Mouse (Mus musculus): ENCODE measurements around the gene Trpm7. TPM values are rescaled to one million over a fixed set of nuclear protein-coding genes. Genes with fewer than 3 reads are reported as not detected.
A peak's percentile ranks its signal among the peaks of the same experiment; 100 is the strongest.

The Trpm7 gene
- total and polyA plus RNA-seq, 3 experiments: 22.3 to 23.1 TPM; not detected in 1

GRCm38 (mm10) chr2:126775951-126776350 is 100.1 kb downstream of the Trpm7 start:
- no peak overlapping the region for H3K27ac ChIP-seq (ENCODE audit: control insufficient read depth, low read depth, low read length)
- H3K4me3 ChIP-seq (ENCODE audit: control insufficient read depth in 1 of 2, insufficient read depth in 1 of 2, low read depth in 2 of 2, low read length in 2 of 2): peak overlapping the region in 1 of 2 experiments; percentile 26; a peak in 1 of 4 replicates
- peaks cover 0 to 2% of the 10 kb centered on the region in 2 experiments; a peak in 2 of 4 replicates for H3K36me3 ChIP-seq (ENCODE audit: control insufficient read depth in 1 of 2, insufficient read depth in 2 of 2, low read length in 2 of 2)
- no peak overlapping the region for H3K9ac ChIP-seq (ENCODE audit: control insufficient read depth, low read depth, low read length, poor library complexity, severe bottlenecking)
- DNase-seq (ENCODE audit: low read depth, low spot score): peak; percentile 43
- no peaks in the 10 kb centered on the region for H3K9me3 ChIP-seq (replicated peaks; ENCODE audit: insufficient read depth, low read length)
- H3K79me2 ChIP-seq (ENCODE audit: control insufficient read depth, insufficient read depth, low read length, poor library complexity): no peaks in the 10 kb centered on the region
- H3K27me3 ChIP-seq (ENCODE audit: control insufficient read depth in 1 of 2, insufficient read depth in 2 of 2, low read length in 2 of 2): peaks cover 0 to 2% of the 10 kb centered on the region in 2 experiments; a peak in 1 of 4 replicates
- TF ChIP-seq ZMIZ1 (IDR thresholded peaks at IDR 0.05; ENCODE audit: low read depth, low read length) (no peak), HCFC1 (IDR thresholded peaks at IDR 0.05; ENCODE audit: low read depth, low read length) (no peak), KAT2A (conservative IDR thresholded peaks at IDR 0.05; ENCODE audit: low read depth, low read length) (no peak), MXI1 (IDR thresholded peaks at IDR 0.05; ENCODE audit: low read depth, low read length) (no peak), USF1 (IDR thresholded peaks at IDR 0.05; ENCODE audit: low read depth, low read length) (no peak)
- no peaks in the 10 kb centered on the region for H3K4me1 ChIP-seq (ENCODE audit: control insufficient read depth in 1 of 2, insufficient read depth in 2 of 2, low read length in 2 of 2)

GRCm38 (mm10) chr2:126772217-126772616 is 103.8 kb downstream of the Trpm7 start:
- Histone ChIP-seq H3K9me3 (replicated peaks; ENCODE audit: insufficient read depth, low read length) (no peaks in the 10 kb centered on the region), H3K36me3 (ENCODE audit: control insufficient read depth in 1 of 2, insufficient read depth in 2 of 2, low read length in 2 of 2) (peaks cover 0 to 2% of the 10 kb centered on the region in 2 experiments; a peak in 2 of 4 replicates), H3K4me1 (ENCODE audit: control insufficient read depth in 1 of 2, insufficient read depth in 2 of 2, low read length in 2 of 2) (no peaks in the 10 kb centered on the region), H3K27me3 (ENCODE audit: control insufficient read depth in 1 of 2, insufficient read depth in 2 of 2, low read length in 2 of 2) (no peaks in the 10 kb centered on the region), H3K27ac (ENCODE audit: control insufficient read depth, low read depth, low read length) (no peak overlapping the region), H3K4me3 (ENCODE audit: control insufficient read depth in 1 of 2, insufficient read depth in 1 of 2, low read depth in 2 of 2, low read length in 2 of 2) (no peak overlapping the region), H3K9ac (ENCODE audit: control insufficient read depth, low read depth, low read length, poor library complexity, severe bottlenecking) (no peak overlapping the region), H3K79me2 (ENCODE audit: control insufficient read depth, insufficient read depth, low read length, poor library complexity) (no peaks in the 10 kb centered on the region)
- no peak for DNase-seq (ENCODE audit: low read depth, low spot score)
- no peak for TF ChIP-seq CHD2 (IDR thresholded peaks at IDR 0.05; ENCODE audit: low read length)

- H3K27me3 ChIP-seq (ENCODE audit: control insufficient read depth in 1 of 2, insufficient read depth in 2 of 2, low read length in 2 of 2): no peaks in the 10 kb centered on the region
Measured at GRCm38 (mm10) chr2:126769431-126770181, 106.4 kb downstream of the Trpm7 start.

GRCm38 (mm10) chr2:126768194-126768593 is 107.8 kb downstream of the Trpm7 start:
- no peaks in the 10 kb centered on the region for H3K79me2 ChIP-seq (ENCODE audit: control insufficient read depth, insufficient read depth, low read length, poor library complexity)
- H3K9me3 ChIP-seq (replicated peaks; ENCODE audit: insufficient read depth, low read length): no peaks in the 10 kb centered on the region
- H3K27me3 ChIP-seq (ENCODE audit: control insufficient read depth in 1 of 2, insufficient read depth in 2 of 2, low read length in 2 of 2): no peaks in the 10 kb centered on the region
- H3K36me3 ChIP-seq (ENCODE audit: control insufficient read depth in 1 of 2, insufficient read depth in 2 of 2, low read length in 2 of 2): no peaks in the 10 kb centered on the region
- H3K4me3 ChIP-seq (ENCODE audit: control insufficient read depth in 1 of 2, insufficient read depth in 1 of 2, low read depth in 2 of 2, low read length in 2 of 2): no peak overlapping the region
- H3K9ac ChIP-seq (ENCODE audit: control insufficient read depth, low read depth, low read length, poor library complexity, severe bottlenecking): no peak overlapping the region
- DNase-seq (ENCODE audit: low read depth, low spot score): no peak
- H3K4me1 ChIP-seq (ENCODE audit: control insufficient read depth in 1 of 2, insufficient read depth in 2 of 2, low read length in 2 of 2): no peaks in the 10 kb centered on the region
- no peak overlapping the region for H3K27ac ChIP-seq (ENCODE audit: control insufficient read depth, low read depth, low read length)
- TF ChIP-seq HCFC1 (IDR thresholded peaks at IDR 0.05; ENCODE audit: low read depth, low read length) (no peak), NRF1 (IDR thresholded peaks at IDR 0.05; ENCODE audit: insufficient read depth, low read depth, low read length, poor library complexity, severe bottlenecking) (no peak), MAX (IDR thresholded peaks at IDR 0.05; ENCODE audit: low read length) (no peak), GATA1 (IDR thresholded peaks at IDR 0.05; ENCODE audit: low read depth, low read length) (no peak), ELF1 (IDR thresholded peaks at IDR 0.05; ENCODE audit: low read depth, low read length) (no peak), GABPA (IDR thresholded peaks at IDR 0.05; ENCODE audit: low read depth, low read length) (no peak), RAD21 (IDR thresholded peaks at IDR 0.05; ENCODE audit: low read depth, low read length) (no peak), POLR2A (IDR thresholded peaks at IDR 0.05; ENCODE audit: control insufficient read depth in 1 of 2, insufficient read depth in 1 of 2, low read depth in 1 of 2, low read length in 2 of 2, poor library complexity in 1 of 2) (no peak), RCOR1 (IDR thresholded peaks at IDR 0.05; ENCODE audit: low read depth, low read length) (no peak), CTCF (IDR thresholded peaks at IDR 0.05 in 2 of 3, conservative IDR thresholded peaks at IDR 0.05 in 1 of 3; ENCODE audit: control insufficient read depth in 1 of 3, insufficient read depth in 1 of 3, low read depth in 2 of 3, low read length in 3 of 3, poor library complexity in 1 of 3, severe bottlenecking in 1 of 3) (no peak), SMC3 (IDR thresholded peaks at IDR 0.05; ENCODE audit: low read depth, low read length) (no peak), EP300 (IDR thresholded peaks at IDR 0.05; ENCODE audit: low read depth in 1 of 2, low read length in 2 of 2) (no peak), TBP (IDR thresholded peaks at IDR 0.05; ENCODE audit: low read depth, low read length) (no peak), ZC3H11A (IDR thresholded peaks at IDR 0.05; ENCODE audit: low read depth, low read length) (no peak), CHD2 (IDR thresholded peaks at IDR 0.05; ENCODE audit: low read length) (no peak), POLR2AphosphoS2 (IDR thresholded peaks at IDR 0.05; ENCODE audit: low read length) (no peak)

More at GRCm38 (mm10) chr2:126769431-126770181, 106.4 kb downstream of the Trpm7 start:
- no peak for DNase-seq (ENCODE audit: low read depth, low spot score)
- Histone ChIP-seq H3K4me1 (ENCODE audit: control insufficient read depth in 1 of 2, insufficient read depth in 2 of 2, low read length in 2 of 2) (no peaks in the 10 kb centered on the region), H3K9ac (ENCODE audit: control insufficient read depth, low read depth, low read length, poor library complexity, severe bottlenecking) (no peak overlapping the region), H3K4me3 (ENCODE audit: control insufficient read depth in 1 of 2, insufficient read depth in 1 of 2, low read depth in 2 of 2, low read length in 2 of 2) (no peak overlapping the region), H3K36me3 (ENCODE audit: control insufficient read depth in 1 of 2, insufficient read depth in 2 of 2, low read length in 2 of 2) (no peaks in the 10 kb centered on the region), H3K9me3 (replicated peaks; ENCODE audit: insufficient read depth, low read length) (no peaks in the 10 kb centered on the region), H3K27ac (ENCODE audit: control insufficient read depth, low read depth, low read length) (no peak overlapping the region), H3K79me2 (ENCODE audit: control insufficient read depth, insufficient read depth, low read length, poor library complexity) (no peaks in the 10 kb centered on the region)
- TF ChIP-seq MAFK (IDR thresholded peaks at IDR 0.05; ENCODE audit: borderline replicate concordance, low read depth, low read length): no peak

All from MEL (cell line).